Mouse (Mus musculus) heart, adult 2 months (tissue): Measurements from ENCODE around the gene Nop2.

Source experiments
- CTCF ChIP-seq: fragments of 200-600 bp; IDR thresholded peaks from 2 replicates; pipeline ENCODE4 v1.8.1; 2022; ENCODE audit warnings: antibody characterized with exemption, mild to moderate bottlenecking, moderate library complexity
- EP300 ChIP-seq: fragments of 200-500 bp; IDR thresholded peaks from 2 replicates; pipeline ENCODE4 v1.6.1; 2011; ENCODE audit warnings: low read depth, low read length, control low read depth; ENCODE audit not compliant: insufficient read depth
- POLR2A ChIP-seq: fragments of 200-500 bp; IDR thresholded peaks from 2 replicates; pipeline ENCODE4 v1.6.1; 2011; ENCODE audit warnings: mild to moderate bottlenecking, low read depth, low read length, control low read depth; ENCODE audit not compliant: insufficient read depth

GRCm38 (mm10) chr6:125173256-125173655 lies 41.5 kb downstream of the Nop2 start:
- TF ChIP-seq EP300 (no peak), CTCF (no peak), POLR2A (no peak)
